13 mouse cellular contexts compared by ENCODE assay signal in the genomic region with DNA sequence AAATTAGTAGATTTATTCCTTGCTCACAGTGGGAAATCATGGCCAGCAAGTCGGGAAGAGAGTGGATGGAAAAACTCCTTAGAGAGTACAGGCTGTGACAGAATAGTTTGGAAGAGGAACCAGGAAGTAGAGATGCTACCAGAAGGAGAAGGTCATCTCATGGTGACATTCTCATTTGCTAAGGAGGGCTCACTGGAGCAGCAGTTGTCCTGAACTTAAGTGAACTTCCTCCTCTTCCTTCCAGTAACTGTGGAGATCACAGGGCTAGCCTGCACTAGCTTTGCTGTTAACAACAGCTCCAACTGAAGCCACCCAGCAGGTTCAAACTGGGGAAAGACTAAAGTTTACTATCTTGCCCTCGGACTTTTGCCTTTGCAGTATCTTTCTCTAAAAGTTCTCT. TPM values are rescaled to one million over a fixed set of nuclear protein-coding genes. Genes with fewer than 3 reads are reported as not detected.
DNase-seq lines count a peak whose midpoint lies in the region; ATAC-seq and TF ChIP-seq lines count a peak whose summit lies in the region.
"Had no signal": no experiment of that assay in that cellular context is flagged by ENCODE, and none has a peak within 500 bp of the region (broad histone marks: within the 10 kb centered on the region; RNA-seq: fewer than 3 reads in every experiment).

No protein-coding gene starts in this region.

- TF ChIP-seq POLR2A in embryonic fibroblast, embryonic 13.5 days (IDR thresholded peaks at IDR 0.05; ENCODE audit: low read depth, low read length): no peak

- 43% methylated on average over 2 of the region's 2 CpGs for WGBS in intestine, embryonic 15.5 days
- 59% methylated on average over 2 of the region's 2 CpGs for WGBS in kidney, embryonic 16.5 days
- 86% methylated on average over 2 of the region's 2 CpGs for WGBS in forebrain, embryonic 10.5 days

- peaks cover 3% of the 10 kb centered on the region for H3K4me1 ChIP-seq in embryonic fibroblast, embryonic 13.5 days (ENCODE audit: control insufficient read depth, insufficient read depth, low read length)
- H3K4me1 ChIP-seq in intestine, embryonic 15.5 days (replicated peaks): 0 out of 2 replicates have a peak, but pooled peaks cover 8% of the 10 kb centered on the region
- H3K4me1 ChIP-seq in kidney, embryonic 16.5 days (ENCODE audit: insufficient read depth, low read length): peaks cover 49% of the 10 kb centered on the region
- H3K4me1 ChIP-seq in forebrain, embryonic 10.5 days: peaks cover 8% of the 10 kb centered on the region

- no peak overlapping the region for H3K4me3 ChIP-seq in embryonic fibroblast, embryonic 13.5 days (ENCODE audit: insufficient read depth, low read length)
- H3K4me3 ChIP-seq in intestine, embryonic 15.5 days (replicated peaks): no peak overlapping the region
- H3K4me3 ChIP-seq in kidney, embryonic 16.5 days (ENCODE audit: low read length): no peak overlapping the region
- no peak overlapping the region for H3K4me3 ChIP-seq in forebrain, embryonic 10.5 days
- H3K4me3 ChIP-seq: erythroblast, embryonic 14.5 days had no signal

- H3K36me3 ChIP-seq in intestine, embryonic 15.5 days: 0 out of 2 replicates have a peak, but pooled peaks cover 6% of the 10 kb centered on the region
- no peaks in the 10 kb centered on the region for H3K36me3 ChIP-seq in kidney, embryonic 16.5 days (ENCODE audit: insufficient read depth, low read length)
- no peaks in the 10 kb centered on the region for H3K36me3 ChIP-seq in forebrain, embryonic 10.5 days (replicated peaks)

- DNase-seq in right cerebral cortex, postnatal 4 days: no peak
- DNase-seq in spleen, postnatal 14 days (ENCODE audit: low spot score in 2 of 2): no peak
- DNase-seq in forebrain, embryonic 10.5 days (ENCODE audit: extremely low spot score, low spot score): no peak
- DNase-seq: cerebellum, adult 2 months; thymus, postnatal 4 days had no signal

- no peak for TF ChIP-seq CTCF in embryonic fibroblast, embryonic 13.5 days (IDR thresholded peaks at IDR 0.05; ENCODE audit: borderline replicate concordance, insufficient read depth, low read length)

- H3K9me3 ChIP-seq in intestine, embryonic 15.5 days: no peaks in the 10 kb centered on the region
- no peaks in the 10 kb centered on the region for H3K9me3 ChIP-seq in kidney, embryonic 16.5 days (ENCODE audit: low read length)
- H3K9me3 ChIP-seq in forebrain, embryonic 10.5 days: no peaks in the 10 kb centered on the region

- peak overlapping the region; percentile 79 for H3K27ac ChIP-seq in embryonic fibroblast, embryonic 13.5 days (ENCODE audit: insufficient read depth, low read length)
- H3K27ac ChIP-seq in intestine, embryonic 15.5 days: peak overlapping the region; percentile 60
- H3K27ac ChIP-seq in kidney, embryonic 16.5 days (ENCODE audit: low read length): peak overlapping the region; percentile 86
- no peak overlapping the region for H3K27ac ChIP-seq in forebrain, embryonic 10.5 days

- ATAC-seq in intestine, embryonic 15.5 days: no peak
- ATAC-seq in kidney, embryonic 16.5 days (ENCODE audit: low FRiP score, low TSS enrichment): peak; percentile 5; the same call in 1 of the 2 replicates
- 0 out of 2 replicates have a peak, but pooled peaks have one; percentile 20 for ATAC-seq in megakaryocyte progenitor cell, adult 5-6 weeks (replicated peaks; ENCODE audit: poor library complexity)

- peak overlapping the region; percentile 53; the same call in 1 of the 2 replicates for H3K4me2 ChIP-seq in intestine, embryonic 15.5 days (replicated peaks)
- peak overlapping the region; percentile 34 for H3K4me2 ChIP-seq in kidney, embryonic 16.5 days (replicated peaks; ENCODE audit: low read depth, low read length)

- H3K9ac ChIP-seq in intestine, embryonic 15.5 days: no peak overlapping the region
- no peak overlapping the region for H3K9ac ChIP-seq in kidney, embryonic 16.5 days (replicated peaks; ENCODE audit: low read length)

- H3K27me3 ChIP-seq in intestine, embryonic 15.5 days (replicated peaks): no peaks in the 10 kb centered on the region
- H3K27me3 ChIP-seq in kidney, embryonic 16.5 days (ENCODE audit: insufficient read depth, low read length): no peaks in the 10 kb centered on the region
- H3K27me3 ChIP-seq in forebrain, embryonic 10.5 days (ENCODE audit: poor library complexity, severe bottlenecking): no peaks in the 10 kb centered on the region
- H3K27me3 ChIP-seq: Patski had no signal

RNA-seq across cellular contexts. Expression of a gene that starts 5.2 kb away (rescaled TPM):
- 43.8 and 104 TPM in 2 replicates for polyA plus RNA-seq in embryonic fibroblast, embryonic 13.5 days (2011; ENCODE audit: insufficient read length, low read depth, missing spikeins)
- polyA plus RNA-seq in intestine, embryonic 15.5 days (2015; fragmentation: Nextera tagmentation; extraction: Ambion mirVana): 349 and 408 TPM in 2 replicates
- 87.7 and 91.5 TPM in 2 replicates for polyA plus RNA-seq in kidney, embryonic 16.5 days (2015; fragmentation: Nextera tagmentation; extraction: Ambion mirVana)
- total RNA-seq in megakaryocyte progenitor cell, adult 5-6 weeks (2015): 4,454 and 4,759 TPM in 2 replicates
- 3,425 and 3,832 TPM in 2 replicates for total RNA-seq in megakaryocyte progenitor cell, adult 5-6 weeks (2017)
- polyA plus RNA-seq in forebrain, embryonic 10.5 days (2016; fragmentation: Nextera tagmentation; extraction: Ambion mirVana): 2.5 and 2.9 TPM in 2 replicates
- total RNA-seq: layer of hippocampus, postnatal 10 days; left cerebral cortex, postnatal 36 days had no signal

RNA-seq across cellular contexts. Expression of a gene that starts 48.7 kb away (rescaled TPM):
- polyA plus RNA-seq in embryonic fibroblast, embryonic 13.5 days (2011; ENCODE audit: insufficient read length, low read depth, missing spikeins): 93.8 and 115 TPM in 2 replicates
- polyA plus RNA-seq in intestine, embryonic 15.5 days (2015; fragmentation: Nextera tagmentation; extraction: Ambion mirVana): 164 and 170 TPM in 2 replicates
- 191 and 193 TPM in 2 replicates for polyA plus RNA-seq in kidney, embryonic 16.5 days (2015; fragmentation: Nextera tagmentation; extraction: Ambion mirVana)
- total RNA-seq in megakaryocyte progenitor cell, adult 5-6 weeks (2015): 87.1 and 98.6 TPM in 2 replicates
- 137 and 159 TPM in 2 replicates for total RNA-seq in megakaryocyte progenitor cell, adult 5-6 weeks (2017)
- 245 TPM in 2 replicates for polyA plus RNA-seq in forebrain, embryonic 10.5 days (2016; fragmentation: Nextera tagmentation; extraction: Ambion mirVana)

Comparison
In these comparisons a context has a peak if more than half of its experiments do, and no peak if none do; other contexts are left out.
1. RNA of a gene that starts 5.2 kb away (polyA plus RNA-seq): 349 to 408 TPM in intestine, embryonic 15.5 days, 87.7 to 91.5 TPM in kidney, embryonic 16.5 days and 43.8 to 104 TPM in embryonic fibroblast, embryonic 13.5 days; 2.5 to 2.9 TPM in forebrain, embryonic 10.5 days; every median in the first group is over 10 times any median in the second.